Mouse (Mus musculus) megakaryocyte progenitor cell, adult 5-6 weeks (primary cell): ENCODE data around the gene Hoxd8. TPM values are rescaled to one million over a fixed set of nuclear protein-coding genes. Genes with fewer than 3 reads are reported as not detected.

Experiments
- ATAC-seq: replicated peaks from 2 replicates; pipeline ENCODE4 v1.8.0; 2016; ENCODE audit warnings: mild to moderate bottlenecking, moderate TSS enrichment, inconsistent platforms; ENCODE audit not compliant: poor library complexity
- total RNA-seq, 2 experiments: library from RNA; stranded (forward) in 1 of 2; stranded (reverse) in 1 of 2; fragments of 157-497, 149-512 nt in 1 of 2; fragments of 200-1000 nt in 1 of 2; gene quantifications; 2 replicates each; pipeline versions ENCODE4 v1.2.3 to v1.2.4; 2015 to 2017

Gene Hoxd8
- total RNA-seq, 2 experiments from 2014 or later, result not detected

GRCm38 (mm10) chr2:74747661-74748141 is 43.3 kb downstream of the Hoxd8 start:
- no peak for ATAC-seq

DNA sequence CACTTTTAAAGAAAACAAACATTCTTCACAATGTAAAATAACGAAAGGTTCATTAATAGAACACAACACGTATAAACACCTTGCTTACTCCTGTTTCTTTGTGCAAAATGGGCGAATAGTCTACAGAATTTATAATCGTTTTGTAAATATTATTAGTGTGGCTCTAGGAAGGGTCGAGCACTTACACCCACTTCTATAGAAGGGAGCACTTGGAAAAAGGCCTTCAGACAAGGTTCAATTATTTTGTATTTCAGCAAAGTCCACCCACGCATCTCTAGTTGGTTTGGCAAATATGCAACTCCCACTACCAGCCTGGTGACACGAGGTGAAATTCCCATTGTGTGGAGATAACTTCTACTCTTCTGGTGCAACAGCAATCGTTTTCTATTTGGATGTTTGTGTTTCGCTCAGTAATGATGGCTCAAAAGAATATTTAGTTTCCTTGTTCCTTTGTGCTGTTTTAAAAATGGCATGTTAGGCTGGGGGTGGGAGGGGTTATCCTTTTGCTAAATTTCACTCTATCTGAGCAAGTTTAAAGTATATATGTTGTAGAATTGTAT is 44.1 kb downstream of the Hoxd8 start:
- no peak for ATAC-seq

- ATAC-seq, result peak; percentile 53; the same call in 1 of the 2 replicates
Observed at GRCm38 (mm10) chr2:74749337-74750121, 45.1 kb downstream of the Hoxd8 start.

- ATAC-seq, result no peak
Observed at GRCm38 (mm10) chr2:74750731-74751250, 46.4 kb downstream of the Hoxd8 start.

DNA sequence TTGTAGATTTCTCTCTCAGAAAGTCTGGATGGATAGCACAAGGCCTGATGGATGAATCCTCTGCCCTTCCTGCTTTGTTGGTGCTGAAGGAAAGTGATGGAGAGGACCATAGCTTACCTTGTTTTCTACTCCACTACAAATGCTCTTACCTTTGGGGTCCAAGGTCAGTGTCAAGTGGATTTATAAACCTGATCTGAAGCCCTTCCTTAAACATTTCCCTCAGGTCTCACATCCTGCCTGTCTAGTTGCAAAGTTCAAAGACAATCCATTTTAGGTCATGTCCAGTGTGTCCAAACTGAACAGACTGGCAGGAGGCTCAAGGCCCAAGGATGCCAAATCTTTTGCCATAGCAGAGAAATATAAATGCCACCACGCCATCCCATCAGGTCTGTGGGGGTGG is 47.4 kb downstream of the Hoxd8 start:
- no peak for ATAC-seq

GRCm38 (mm10) chr2:74752431-74753174 is 48.2 kb downstream of the Hoxd8 start:
- ATAC-seq, result no peak

DNA sequence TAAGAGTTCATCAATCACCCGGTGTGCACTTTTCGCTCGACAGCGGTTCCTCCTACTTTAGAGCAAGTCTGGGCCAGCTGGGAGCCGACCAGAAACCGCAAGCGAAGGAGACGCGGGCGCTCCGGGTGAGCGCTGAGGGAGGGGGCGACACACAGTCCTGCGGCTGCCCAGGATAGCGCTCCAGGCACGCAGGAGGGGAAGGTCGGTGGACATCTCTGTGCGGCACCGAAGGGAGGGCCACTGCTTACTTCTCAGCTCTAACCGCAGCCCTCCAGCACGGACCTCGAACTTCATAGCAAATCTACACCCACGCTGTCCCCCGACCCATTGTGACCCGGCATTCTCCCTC is 48.7 kb downstream of the Hoxd8 start:
- no peak for ATAC-seq

DNA sequence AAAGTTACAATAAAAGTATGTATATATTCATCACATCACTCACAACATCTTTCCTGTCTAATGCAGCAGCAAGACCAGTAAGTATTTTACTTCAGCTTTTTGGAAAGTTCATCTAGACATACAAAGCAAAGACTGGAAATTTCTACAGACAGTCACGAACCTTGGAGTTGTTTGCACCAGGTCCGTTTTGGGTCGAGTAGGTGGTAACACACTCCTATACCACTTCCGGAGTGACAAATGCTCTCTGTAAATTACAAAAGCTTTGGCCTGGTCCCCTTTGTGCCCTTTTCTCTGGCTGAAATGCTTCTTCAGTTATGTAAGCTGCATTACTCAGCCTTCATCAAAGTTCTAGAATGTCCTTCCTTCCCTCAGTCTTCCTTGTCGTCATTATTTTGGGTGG is 49.3 kb downstream of the Hoxd8 start:
- no peak for ATAC-seq

Other genes with a start within 250 kb of the Hoxd8 start
- gene Lnpk, start 125.2 kb upstream of the Hoxd8 start, total RNA-seq (2015), result 30.8 and 34.9 TPM in 2 replicates
- 42.6 and 42.8 TPM in 2 replicates for gene Lnpk, start 125.2 kb upstream of the Hoxd8 start, total RNA-seq (2017)
- gene Evx2, start 45.1 kb upstream of the Hoxd8 start, total RNA-seq (2015), result not detected in 2 replicates
- not detected in 2 replicates for gene Evx2, start 45.1 kb upstream of the Hoxd8 start, total RNA-seq (2017)
- gene Hoxd13, start 36.3 kb upstream of the Hoxd8 start, total RNA-seq (2015), result not detected in 2 replicates
- not detected in 2 replicates for gene Hoxd13, start 36.3 kb upstream of the Hoxd8 start, total RNA-seq (2017)
- gene Hoxd12, start 29.6 kb upstream of the Hoxd8 start, total RNA-seq (2015), result not detected in 2 replicates
- not detected in 2 replicates for gene Hoxd12, start 29.6 kb upstream of the Hoxd8 start, total RNA-seq (2017)
- gene Hoxd11, start 25.1 kb upstream of the Hoxd8 start, total RNA-seq (2015), result not detected in 2 replicates
- gene Hoxd11, start 25.1 kb upstream of the Hoxd8 start, total RNA-seq (2017), result not detected in 2 replicates
- gene Hoxd10, start 12.7 kb upstream of the Hoxd8 start, total RNA-seq (2015), result not detected in 2 replicates
- not detected in 2 replicates for gene Hoxd10, start 12.7 kb upstream of the Hoxd8 start, total RNA-seq (2017)
- gene Hoxd9, start 6.9 kb upstream of the Hoxd8 start, total RNA-seq (2015), result not detected in 2 replicates
- gene Hoxd9, start 6.9 kb upstream of the Hoxd8 start, total RNA-seq (2017), result not detected in 2 replicates
- not detected in 2 replicates for gene Hoxd3, start 7.3 kb downstream of the Hoxd8 start, total RNA-seq (2015)
- gene Hoxd3, start 7.3 kb downstream of the Hoxd8 start, total RNA-seq (2017), result not detected in 2 replicates
- not detected in 2 replicates for gene Hoxd4, start 7.3 kb downstream of the Hoxd8 start, total RNA-seq (2015)
- not detected in 2 replicates for gene Hoxd4, start 7.3 kb downstream of the Hoxd8 start, total RNA-seq (2017)
- not detected in 2 replicates for gene Gm28230, start 22.1 kb downstream of the Hoxd8 start, total RNA-seq (2015)
- not detected in 2 replicates for gene Gm28230, start 22.1 kb downstream of the Hoxd8 start, total RNA-seq (2017)
- gene Hoxd1, start 58.4 kb downstream of the Hoxd8 start, total RNA-seq (2015), result not detected in 2 replicates
- gene Hoxd1, start 58.4 kb downstream of the Hoxd8 start, total RNA-seq (2017), result not detected in 2 replicates
- 68.4 and 75.0 TPM in 2 replicates for gene Mtx2, start 121.2 kb downstream of the Hoxd8 start, total RNA-seq (2015)
- 22.2 and 29.0 TPM in 2 replicates for gene Mtx2, start 121.2 kb downstream of the Hoxd8 start, total RNA-seq (2017)